Mouse (Mus musculus) heart, postnatal 4 days (tissue): ENCODE results near the gene Psmb2. TPM values are rescaled to one million over a fixed set of nuclear protein-coding genes. Genes with fewer than 3 reads are reported as not detected.

Experiments
- DNase-seq: peaks from one replicate; pipeline ENCODE4 v3.0.0; 2021
- total RNA-seq, 2 experiments: library from RNA; stranded (reverse); gene quantifications; 2 replicates each; pipeline ENCODE4 v1.2.3; 2021

Gene Psmb2
- total RNA-seq, 2 experiments from 2014 or later, result 161 to 162 TPM

DNA sequence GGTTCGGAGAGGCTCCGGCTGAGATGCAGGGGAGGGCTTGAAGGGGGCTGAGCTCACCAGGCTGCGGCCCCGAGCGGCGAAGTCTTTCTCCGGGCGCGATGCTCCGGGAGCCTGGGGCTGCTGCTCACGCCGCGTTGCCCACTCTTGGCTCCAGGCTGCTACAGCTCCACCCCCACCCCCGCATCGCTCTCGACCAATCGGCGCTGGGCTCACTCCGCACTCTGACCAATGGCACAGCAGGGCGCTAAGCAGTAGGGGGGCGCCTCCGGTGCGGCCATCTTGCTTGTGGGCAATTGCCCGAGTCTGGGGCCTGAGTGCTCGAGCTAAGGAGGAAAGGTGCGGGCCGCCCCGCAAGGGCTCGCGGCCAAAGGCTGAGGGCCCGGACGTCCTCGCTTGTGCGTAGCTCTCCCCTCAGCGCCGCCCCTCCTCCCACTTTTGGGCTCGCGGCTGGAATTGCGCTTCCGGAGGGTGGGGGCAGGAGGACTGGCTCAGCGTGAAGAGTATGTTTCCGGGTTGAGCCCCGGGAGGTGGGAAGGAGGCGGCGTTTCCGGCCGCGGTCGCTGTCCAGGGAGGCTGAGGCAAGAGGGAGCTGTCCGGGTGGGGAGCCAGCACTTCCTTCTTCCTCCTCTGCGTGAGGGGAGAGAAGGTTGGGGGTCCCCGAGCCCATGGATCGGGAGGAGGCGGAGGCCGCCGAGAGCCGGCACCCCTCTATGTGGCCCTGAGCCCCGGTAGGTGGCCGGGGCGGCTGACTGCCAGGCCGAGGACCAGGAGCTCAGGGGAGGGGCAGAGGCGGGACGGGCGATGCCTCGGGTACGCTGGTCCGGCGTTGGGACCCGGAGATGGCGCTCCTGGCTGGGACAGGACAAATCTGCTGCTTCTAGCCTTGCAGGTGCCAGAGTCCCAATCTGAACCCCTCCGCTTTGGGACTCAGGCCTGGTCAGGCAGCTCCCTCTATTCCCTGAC lies 76.1 kb downstream of the Psmb2 start, which contains the start of the genes Ncdn and AU040320:
Gene Ncdn, minus strand, starts transcription at position 171 of the 963 bp plus-strand sequence.
Gene AU040320, plus strand, starts transcription at position 277 of the 963 bp plus-strand sequence.
- DNase-seq, result peak; percentile 97

DNA sequence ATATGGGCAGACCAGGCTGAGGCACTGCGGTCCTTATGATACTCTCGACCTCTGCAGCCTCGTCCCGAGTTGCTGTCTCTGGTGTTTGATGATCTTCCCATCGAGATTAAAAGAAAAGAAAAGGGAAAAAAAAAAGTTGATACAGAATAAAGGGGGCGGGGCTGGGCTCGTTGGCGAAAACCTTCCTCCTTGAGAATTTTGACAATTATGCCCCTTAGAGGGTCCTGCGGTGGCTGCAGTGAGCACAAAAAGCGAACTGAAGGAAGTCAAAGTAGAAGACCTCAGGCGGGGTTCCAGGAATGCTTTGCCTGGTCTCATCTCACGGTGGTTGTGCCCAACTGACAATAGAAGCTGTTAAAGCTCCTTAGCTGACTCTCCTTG lies 76.8 kb downstream of the Psmb2 start:
- DNase-seq, result no peak

DNA sequence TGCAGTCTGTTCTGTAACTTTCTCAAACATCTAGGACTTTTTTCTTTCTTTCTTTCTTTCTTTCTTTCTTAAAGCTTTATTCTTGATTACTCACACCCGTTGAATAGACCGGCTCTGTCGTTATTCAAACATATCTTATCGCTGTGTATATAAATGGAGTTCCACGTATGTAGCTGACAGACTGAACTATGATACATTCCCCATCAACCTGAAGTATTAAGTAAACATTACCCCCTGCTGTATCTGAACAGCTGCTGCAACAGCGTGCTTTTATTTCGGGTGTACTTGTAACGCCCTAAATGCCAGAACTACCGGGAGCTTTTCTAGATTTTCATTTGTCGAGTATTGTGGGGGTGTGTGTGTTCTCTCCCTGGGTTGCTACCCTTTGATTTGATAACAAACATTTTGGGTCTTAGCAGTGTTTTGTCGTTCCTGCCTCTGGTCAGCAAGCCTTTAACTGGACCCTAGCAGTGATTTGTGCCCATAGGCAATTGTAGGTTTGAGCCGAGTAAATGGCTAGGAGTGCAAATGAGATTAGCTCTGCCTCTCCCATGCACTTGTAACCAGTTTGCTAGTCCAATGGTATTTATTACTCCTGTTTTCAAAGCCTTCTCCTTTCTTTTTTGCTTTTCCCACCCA lies 77.4 kb downstream of the Psmb2 start:
- DNase-seq, result no peak

DNA sequence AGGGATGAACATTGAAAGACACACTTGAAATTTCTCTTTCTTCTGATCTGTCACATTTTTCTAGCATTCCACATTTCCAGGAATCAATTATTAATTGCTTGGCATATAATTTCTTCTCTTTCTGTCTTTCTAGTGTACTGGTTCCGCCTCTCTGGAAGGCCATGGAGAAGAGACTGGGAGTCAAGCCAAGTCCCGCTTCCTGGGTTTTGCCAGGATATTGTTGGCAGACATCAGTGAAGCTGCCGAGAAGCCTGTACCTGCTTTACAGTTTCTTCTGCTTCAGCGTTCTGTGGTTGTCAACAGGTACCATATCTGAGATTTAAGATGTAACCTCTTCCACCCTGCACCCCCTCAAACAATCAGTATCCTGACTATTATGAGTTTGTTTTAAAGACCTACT lies 79.3 kb downstream of the Psmb2 start:
- peak; percentile 54 for DNase-seq

DNA sequence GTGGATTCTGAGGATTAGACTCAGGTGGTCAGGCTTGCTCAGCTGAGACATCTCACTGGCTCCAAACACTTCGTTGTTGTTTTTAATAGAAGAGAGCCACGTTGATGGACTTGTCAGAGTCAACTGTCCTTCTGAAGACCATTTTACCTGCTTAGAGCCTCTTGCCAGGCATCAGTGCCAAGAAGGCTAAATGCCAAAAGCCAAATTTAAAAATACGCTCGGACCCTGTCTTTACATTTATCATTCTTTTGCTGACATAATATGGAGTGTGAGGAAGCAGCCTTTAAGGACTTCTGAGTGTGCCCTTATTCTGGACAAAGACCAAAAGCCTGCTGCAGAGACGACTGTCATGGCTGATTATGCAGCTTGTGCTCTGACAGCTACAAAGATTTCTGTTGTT lies 80.9 kb downstream of the Psmb2 start:
- no peak for DNase-seq

Other genes starting within 250 kb of the Psmb2 start
- gene Ago3, start 248.1 kb upstream of the Psmb2 start, total RNA-seq, result 10 to 100 TPM; 13.2 to 14.2 TPM
- gene Ago1, start 209.0 kb upstream of the Psmb2 start, total RNA-seq, result 10 to 100 TPM; 16.1 to 18.2 TPM
- 1 to 10 TPM; 3.5 to 3.8 TPM for gene Ago4, start 144.2 kb upstream of the Psmb2 start, total RNA-seq
- 10 to 100 TPM; 18.3 to 21.7 TPM for gene Clspn, start 120.7 kb upstream of the Psmb2 start, total RNA-seq
- gene 5730409E04Rik, start 67.8 kb upstream of the Psmb2 start, total RNA-seq, result 1 to 10 TPM; 6.1 to 6.6 TPM
- not detected for gene Tfap2e, start 58.6 kb downstream of the Psmb2 start, total RNA-seq
- gene Ncdn, start 75.8 kb downstream of the Psmb2 start, total RNA-seq, result 10 to 100 TPM; 17.5 to 18.3 TPM
- gene AU040320, start 75.9 kb downstream of the Psmb2 start, total RNA-seq, result 10 to 100 TPM; 21.3 to 22.8 TPM